Mouse (Mus musculus) forebrain, embryonic 13.5 days (tissue): ENCODE measurements around the gene Tbc1d23. TPM values are rescaled to one million over a fixed set of nuclear protein-coding genes. Genes with fewer than 3 reads are reported as not detected.

Experiments used
- ATAC-seq: fragments of 200-750 bp; cut with Nextera tagmentation; 2 replicates; pipeline ENCODE4 v1.8.0; 2017
- H3K27ac ChIP-seq: fragments of 300-500 bp; sonication (generic); 2 replicates; pipeline ENCODE4 v1.5.1; 2015; ENCODE audit warnings: inconsistent platforms, mild to moderate bottlenecking, moderate library complexity
- H3K27me3 ChIP-seq: fragments of 300-500 bp; sonication (generic); 2 replicates; pipeline ENCODE4 v1.6.1; 2015; ENCODE audit warnings: mild to moderate bottlenecking, inconsistent platforms
- H3K36me3 ChIP-seq: fragments of 300-500 bp; sonication (generic); 2 replicates; pipeline ENCODE4 v1.6.1; 2015; ENCODE audit warnings: mild to moderate bottlenecking, inconsistent platforms; ENCODE audit not compliant: poor library complexity, severe bottlenecking
- H3K4me1 ChIP-seq: fragments of 300-500 bp; sonication (generic); 2 replicates; pipeline ENCODE4 v1.6.1; 2015; ENCODE audit warnings: inconsistent platforms
- H3K4me2 ChIP-seq: fragments of 300-500 bp; sonication (generic); 2 replicates; pipeline ENCODE4 v1.6.1; 2015; ENCODE audit warnings: inconsistent platforms, mild to moderate bottlenecking, moderate library complexity
- H3K4me3 ChIP-seq: fragments of 300-500 bp; sonication (generic); 2 replicates; pipeline ENCODE4 v1.5.1; 2015; ENCODE audit warnings: mild to moderate bottlenecking, inconsistent platforms
- H3K9ac ChIP-seq: fragments of 300-500 bp; sonication (generic); 2 replicates; pipeline ENCODE4 v1.6.1; 2015; ENCODE audit warnings: mild to moderate bottlenecking, inconsistent platforms
- H3K9me3 ChIP-seq: fragments of 300-500 bp; sonication (generic); replicated peaks from 2 replicates; pipeline ENCODE4 v1.6.1; 2016; ENCODE audit warnings: inconsistent platforms
- WGBS: fragments of 180-500 bp; shearing (Covaris S2); methylation state at CpG from one replicate; pipeline ENCODE4 v1.1.7; 2015; 5-methylcytosine and 5-hydroxymethylcytosine counted together
- polyA plus RNA-seq: library from polyadenylated mRNA; unstranded; fragments of >200 nt; fragmentation: Nextera tagmentation; extraction: Ambion mirVana; gene quantifications from 2 replicates; pipeline ENCODE4 v1.2.1, GENCODE M21; 2015

Gene Tbc1d23
- polyA plus RNA-seq, 1 experiment from 2014 or later: 26.5 TPM

DNA sequence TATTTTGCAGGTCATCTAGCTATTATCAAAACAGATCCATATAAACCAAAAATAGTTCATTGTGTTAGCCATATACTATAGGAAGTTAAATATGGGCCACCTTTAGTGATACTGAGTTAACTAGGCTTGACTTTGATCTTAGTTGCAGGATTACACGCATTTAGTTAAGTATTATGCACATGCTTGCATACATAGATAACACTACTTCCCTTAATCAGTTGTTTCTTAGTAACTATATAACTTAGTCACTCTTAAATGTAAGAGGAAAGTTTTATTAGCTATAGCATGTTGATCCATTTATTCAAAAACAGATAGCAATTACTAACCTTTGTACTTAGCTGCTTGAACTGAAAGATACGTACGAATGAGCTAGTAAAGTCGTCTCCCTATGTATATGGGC, 79.9 kb downstream of the Tbc1d23 start:
- Histone ChIP-seq H3K4me3 (no peak overlapping the region), H3K4me2 (no peak overlapping the region), H3K27me3 (no peaks in the 10 kb centered on the region), H3K9me3 (no peaks in the 10 kb centered on the region), H3K9ac (no peak overlapping the region), H3K27ac (no peak overlapping the region), H3K36me3 (peaks cover 61% of the 10 kb centered on the region), H3K4me1 (no peaks in the 10 kb centered on the region)
- no peak for ATAC-seq
- WGBS: 95% methylated on average over 4 of the region's 4 CpGs

DNA sequence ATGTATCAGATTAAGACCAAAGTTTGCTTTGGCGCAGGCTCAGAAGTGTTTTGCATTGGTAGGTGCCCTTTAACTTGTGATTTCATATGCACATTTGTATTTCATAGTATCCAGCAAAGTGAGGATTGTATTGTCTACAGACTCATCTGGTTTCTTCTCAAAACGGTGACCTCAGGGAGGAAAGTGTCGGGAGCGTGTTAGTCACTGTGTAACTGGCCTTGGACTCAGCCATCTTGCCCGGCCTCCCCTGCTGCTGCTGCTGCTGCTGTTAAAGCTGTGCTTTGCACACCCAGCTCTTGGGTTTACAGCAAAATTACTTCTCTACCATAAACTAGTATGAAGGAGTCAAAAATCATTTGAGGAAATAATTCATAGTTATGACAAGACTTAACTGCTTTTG, 86.6 kb downstream of the Tbc1d23 start:
- no peak overlapping the region for H3K4me2 ChIP-seq
- no peak overlapping the region for H3K4me3 ChIP-seq
- no peak overlapping the region for H3K9ac ChIP-seq
- H3K9me3 ChIP-seq: no peaks in the 10 kb centered on the region
- no peak overlapping the region for H3K27ac ChIP-seq
- no peaks in the 10 kb centered on the region for H3K4me1 ChIP-seq
- no peaks in the 10 kb centered on the region for H3K27me3 ChIP-seq
- peaks cover 50% of the 10 kb centered on the region for H3K36me3 ChIP-seq
- ATAC-seq: no peak
- 95% methylated on average over 5 of the region's 5 CpGs for WGBS

DNA sequence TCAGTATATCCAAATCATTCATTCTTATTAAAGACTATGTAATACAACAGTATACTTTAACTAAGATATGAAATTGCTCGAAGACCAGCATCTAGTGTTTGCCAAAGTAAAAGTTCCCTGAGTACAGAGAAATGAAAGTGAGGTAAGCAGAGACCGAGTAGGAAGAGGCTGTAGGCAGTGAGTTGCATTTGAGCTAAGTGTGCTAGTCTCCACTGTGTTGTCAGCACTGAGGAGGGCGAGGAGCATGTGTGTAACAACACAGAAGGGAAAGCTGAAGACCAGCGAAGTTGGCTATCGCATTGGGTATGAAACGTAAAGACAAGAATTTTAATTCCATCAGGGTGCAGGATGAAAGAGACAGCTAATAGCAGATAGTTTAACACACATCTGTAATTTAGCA, 97.7 kb downstream of the Tbc1d23 start:
- 92% methylated on average over 6 of the region's 6 CpGs for WGBS
- Histone ChIP-seq H3K9ac (no peak overlapping the region), H3K4me1 (peaks cover 6% of the 10 kb centered on the region), H3K27me3 (no peaks in the 10 kb centered on the region), H3K4me3 (no peak overlapping the region), H3K9me3 (no peaks in the 10 kb centered on the region), H3K27ac (no peak overlapping the region), H3K36me3 (peaks cover 35% of the 10 kb centered on the region), H3K4me2 (no peak overlapping the region)
- no peak for ATAC-seq

DNA sequence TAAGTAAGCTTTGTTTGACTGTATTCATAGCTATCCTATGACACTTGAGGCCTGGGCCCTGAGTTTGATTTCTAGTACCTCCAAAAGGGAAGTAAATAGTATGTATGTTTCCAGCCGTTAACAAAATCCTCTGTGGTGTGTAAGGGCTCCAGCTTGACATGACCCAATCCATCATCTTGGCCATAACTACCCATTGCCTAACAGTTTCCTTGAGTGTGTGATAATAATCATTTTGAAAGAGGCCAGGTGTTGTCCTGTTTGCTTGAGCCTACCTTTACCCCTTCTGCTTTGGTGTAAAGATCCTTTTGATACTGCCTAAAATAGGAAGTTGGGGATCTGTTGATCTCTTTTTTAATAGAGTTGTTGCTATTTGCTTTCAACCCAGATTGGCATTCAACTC, 99.0 kb downstream of the Tbc1d23 start:
- Histone ChIP-seq H3K9ac (no peak overlapping the region), H3K4me3 (no peak overlapping the region), H3K36me3 (peaks cover 29% of the 10 kb centered on the region), H3K4me1 (peaks cover 6% of the 10 kb centered on the region), H3K4me2 (no peak overlapping the region), H3K27me3 (no peaks in the 10 kb centered on the region), H3K9me3 (no peaks in the 10 kb centered on the region), H3K27ac (no peak overlapping the region)
- ATAC-seq: no peak
- 92% methylated on average over 1 of the region's 1 CpGs for WGBS

DNA sequence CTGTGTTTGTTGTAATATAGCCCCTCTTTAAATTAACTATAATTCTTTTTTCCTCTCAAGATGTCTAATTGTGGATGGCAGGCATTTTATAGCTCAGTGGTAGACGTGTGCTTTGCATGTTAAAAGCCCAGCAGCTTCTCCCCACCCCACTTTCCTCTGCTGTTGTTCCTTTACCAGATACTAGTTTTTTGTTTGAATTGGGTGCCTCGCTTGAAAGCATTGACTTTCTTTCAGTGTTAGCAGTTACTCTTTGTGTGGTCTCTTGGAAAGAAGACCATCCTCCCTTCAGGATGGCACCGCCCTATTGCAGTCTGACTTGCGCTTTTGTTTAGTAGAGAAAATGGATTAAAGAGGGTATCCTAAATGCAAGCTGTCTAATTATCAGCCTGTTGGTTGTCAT, 99.8 kb downstream of the Tbc1d23 start:
- Histone ChIP-seq H3K4me1 (peaks cover 6% of the 10 kb centered on the region), H3K9ac (no peak overlapping the region), H3K4me3 (no peak overlapping the region), H3K27me3 (no peaks in the 10 kb centered on the region), H3K9me3 (no peaks in the 10 kb centered on the region), H3K27ac (no peak overlapping the region), H3K4me2 (no peak overlapping the region), H3K36me3 (peaks cover 21% of the 10 kb centered on the region)
- no peak for ATAC-seq
- 49% methylated on average over 4 of the region's 4 CpGs for WGBS

DNA sequence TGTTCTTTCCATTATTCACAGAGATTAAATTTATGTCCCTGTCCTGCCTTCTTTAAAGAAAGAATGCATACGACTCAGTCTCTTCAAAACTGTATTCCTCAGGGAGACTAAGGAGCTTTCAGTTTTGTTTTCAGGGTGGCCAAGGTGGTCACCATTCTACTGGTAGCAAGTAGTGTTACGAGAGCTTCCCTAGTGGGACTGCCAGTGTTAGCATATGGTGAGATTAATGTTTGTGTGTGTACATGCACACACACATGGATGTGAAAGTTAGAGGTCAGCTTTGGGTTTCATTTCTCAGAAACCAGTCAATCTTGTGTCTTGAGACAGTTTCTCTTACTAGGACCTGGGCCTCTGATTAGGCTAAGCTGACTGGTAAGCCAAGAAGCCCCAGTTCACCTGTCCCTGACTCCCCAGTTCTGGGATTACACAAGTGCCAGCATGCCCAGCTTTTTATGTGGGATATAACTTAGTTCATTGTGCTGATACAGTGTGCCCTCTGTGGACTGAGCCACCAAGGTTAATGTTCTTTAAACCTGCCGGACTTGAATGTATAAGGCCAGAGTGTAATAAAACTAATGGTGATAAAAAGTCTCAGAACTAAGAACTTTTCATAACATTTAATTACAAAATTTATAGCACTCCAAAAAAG, 100.4 kb downstream of the Tbc1d23 start:
- Histone ChIP-seq H3K36me3 (peaks cover 15% of the 10 kb centered on the region), H3K27ac (no peak overlapping the region), H3K9me3 (no peaks in the 10 kb centered on the region), H3K4me1 (peaks cover 6% of the 10 kb centered on the region), H3K4me3 (no peak overlapping the region), H3K27me3 (no peaks in the 10 kb centered on the region), H3K4me2 (no peak overlapping the region), H3K9ac (no peak overlapping the region)
- no peak for ATAC-seq
- WGBS: 82% methylated on average over 3 of the region's 3 CpGs

DNA sequence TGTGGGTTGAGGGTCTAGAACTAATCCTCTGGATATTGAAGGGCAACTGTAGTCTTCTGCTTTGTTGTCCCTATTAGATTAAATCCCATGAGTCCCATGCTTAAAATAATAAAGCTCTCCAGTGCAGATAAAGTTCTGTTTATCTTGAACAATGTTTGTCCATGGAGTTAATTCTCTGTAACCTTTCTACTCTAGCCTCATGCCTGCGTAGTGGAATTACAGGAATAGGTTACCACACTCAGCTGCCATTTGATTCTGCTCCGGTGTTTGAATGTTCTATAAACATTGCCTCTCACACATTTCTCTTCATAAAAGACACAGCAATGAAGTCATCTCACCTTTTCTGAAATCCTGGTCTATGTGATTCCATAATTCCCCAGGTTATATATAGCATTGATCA, 103.5 kb downstream of the Tbc1d23 start:
- peaks cover 21% of the 10 kb centered on the region for H3K4me1 ChIP-seq
- 94% methylated on average over 2 of the region's 2 CpGs for WGBS
- H3K4me3 ChIP-seq: no peak overlapping the region
- no peak overlapping the region for H3K9ac ChIP-seq
- no peak for ATAC-seq
- no peak overlapping the region for H3K27ac ChIP-seq
- H3K36me3 ChIP-seq: no peaks in the 10 kb centered on the region
- H3K9me3 ChIP-seq: no peaks in the 10 kb centered on the region
- no peak overlapping the region for H3K4me2 ChIP-seq
- no peaks in the 10 kb centered on the region for H3K27me3 ChIP-seq

DNA sequence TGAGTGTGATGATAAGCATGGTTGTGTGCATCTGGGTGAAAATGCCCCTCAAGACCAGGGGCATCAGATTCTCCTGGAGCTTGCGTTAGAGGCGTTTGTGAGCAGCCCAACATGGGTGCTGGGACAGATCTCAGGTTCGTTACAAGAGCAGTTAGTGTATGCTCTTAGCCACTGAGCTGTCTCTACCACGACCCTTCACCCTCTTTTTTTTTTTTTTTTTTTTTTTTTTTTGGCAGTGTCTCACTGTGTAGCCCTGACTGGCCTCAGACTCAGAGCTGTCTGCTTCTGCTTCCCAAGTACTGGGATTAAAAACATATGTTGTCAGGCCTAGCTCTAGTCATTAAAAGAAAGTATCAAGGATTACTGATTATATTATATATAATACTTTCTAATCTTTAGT, 105.0 kb downstream of the Tbc1d23 start:
- Histone ChIP-seq H3K4me3 (no peak overlapping the region), H3K9ac (no peak overlapping the region), H3K4me1 (peaks cover 22% of the 10 kb centered on the region), H3K27me3 (no peaks in the 10 kb centered on the region), H3K4me2 (no peak overlapping the region), H3K9me3 (no peaks in the 10 kb centered on the region), H3K36me3 (no peaks in the 10 kb centered on the region), H3K27ac (no peak overlapping the region)
- no peak for ATAC-seq
- WGBS: 76% methylated on average over 4 of the region's 4 CpGs

DNA sequence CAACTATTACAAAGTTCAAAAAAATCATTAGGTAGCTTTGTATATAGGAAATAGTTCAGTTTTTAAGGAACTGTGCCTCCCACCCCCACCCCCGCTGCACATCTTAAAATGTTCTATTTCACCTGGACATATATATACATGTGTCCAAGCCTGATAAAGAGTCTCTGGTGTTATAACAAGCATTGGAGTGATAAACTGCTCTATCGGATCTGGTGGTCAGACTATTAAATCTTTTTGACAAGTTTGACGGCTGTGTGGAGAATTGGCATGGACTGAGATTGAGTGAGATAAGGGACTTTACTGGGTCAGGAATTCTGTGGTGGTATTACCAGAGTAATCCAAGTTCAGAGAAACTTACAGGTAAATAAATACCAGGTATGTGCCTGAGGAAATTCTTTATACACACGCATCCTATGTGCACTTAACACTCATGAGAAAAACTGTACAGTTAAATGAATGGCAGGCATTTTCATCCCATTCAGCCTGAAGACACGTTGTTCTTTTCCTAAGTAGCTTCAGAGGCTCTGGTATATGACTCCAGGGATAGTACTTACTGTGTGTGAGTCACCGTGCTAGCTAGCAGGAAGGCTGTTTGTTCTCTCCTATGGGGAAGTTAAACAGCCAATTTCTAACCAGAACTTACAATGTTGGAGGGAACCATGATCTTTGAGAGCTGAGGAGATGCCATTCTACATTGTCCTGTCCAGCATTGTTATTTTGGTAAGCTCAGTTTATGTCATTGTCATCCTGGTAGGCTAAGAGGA, 108.4 kb downstream of the Tbc1d23 start:
- no peak for ATAC-seq
- peak overlapping the region; percentile 94 for H3K9ac ChIP-seq
- WGBS: 66% methylated on average over 6 of the region's 6 CpGs
- no peaks in the 10 kb centered on the region for H3K36me3 ChIP-seq
- H3K27me3 ChIP-seq: no peaks in the 10 kb centered on the region
- peaks cover 22% of the 10 kb centered on the region for H3K4me1 ChIP-seq
- H3K27ac ChIP-seq: no peak overlapping the region
- H3K4me2 ChIP-seq: peak overlapping the region; percentile 85
- no peaks in the 10 kb centered on the region for H3K9me3 ChIP-seq
- H3K4me3 ChIP-seq: peak overlapping the region; percentile 98

DNA sequence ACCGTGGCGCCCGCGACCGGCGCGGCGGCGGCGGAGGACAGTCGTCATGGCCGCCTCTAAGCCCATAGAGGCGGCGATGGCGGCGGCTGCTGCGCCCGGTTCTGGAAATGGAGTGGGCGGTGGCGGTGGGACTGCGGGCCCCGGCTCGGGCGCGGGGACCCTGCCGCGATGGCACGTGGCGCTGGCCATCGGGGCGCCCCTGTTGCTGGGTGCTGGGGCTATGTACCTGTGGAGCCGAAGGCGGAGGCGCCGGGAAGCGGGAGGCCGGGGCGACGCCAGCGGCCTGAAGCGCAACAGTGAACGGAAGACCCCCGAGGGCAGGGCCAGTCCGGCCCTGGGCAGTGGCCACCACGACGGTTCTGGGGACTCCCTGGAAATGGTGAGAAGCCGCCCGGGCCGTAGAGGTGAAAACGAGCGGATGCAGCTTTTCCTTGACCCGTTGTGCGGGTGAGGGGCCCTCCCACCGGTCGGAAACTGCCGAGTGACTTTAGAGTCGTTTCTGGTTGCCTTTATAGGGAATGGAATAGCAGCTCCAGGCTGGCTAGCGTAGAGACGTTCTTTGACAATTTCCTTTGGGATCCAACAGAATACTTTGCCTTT, 109.4 kb downstream of the Tbc1d23 start:
- no peaks in the 10 kb centered on the region for H3K36me3 ChIP-seq
- peak overlapping the region; percentile 89 for H3K27ac ChIP-seq
- H3K27me3 ChIP-seq: no peaks in the 10 kb centered on the region
- peak overlapping the region; percentile 98 for H3K4me3 ChIP-seq
- peaks cover 22% of the 10 kb centered on the region for H3K4me1 ChIP-seq
- peak overlapping the region; percentile 94 for H3K9ac ChIP-seq
- WGBS: under 1% methylated on average over 59 of the region's 59 CpGs
- H3K4me2 ChIP-seq: peak overlapping the region; percentile 85
- ATAC-seq: no peak; the same call in 1 of the 2 replicates
- H3K9me3 ChIP-seq: no peaks in the 10 kb centered on the region

DNA sequence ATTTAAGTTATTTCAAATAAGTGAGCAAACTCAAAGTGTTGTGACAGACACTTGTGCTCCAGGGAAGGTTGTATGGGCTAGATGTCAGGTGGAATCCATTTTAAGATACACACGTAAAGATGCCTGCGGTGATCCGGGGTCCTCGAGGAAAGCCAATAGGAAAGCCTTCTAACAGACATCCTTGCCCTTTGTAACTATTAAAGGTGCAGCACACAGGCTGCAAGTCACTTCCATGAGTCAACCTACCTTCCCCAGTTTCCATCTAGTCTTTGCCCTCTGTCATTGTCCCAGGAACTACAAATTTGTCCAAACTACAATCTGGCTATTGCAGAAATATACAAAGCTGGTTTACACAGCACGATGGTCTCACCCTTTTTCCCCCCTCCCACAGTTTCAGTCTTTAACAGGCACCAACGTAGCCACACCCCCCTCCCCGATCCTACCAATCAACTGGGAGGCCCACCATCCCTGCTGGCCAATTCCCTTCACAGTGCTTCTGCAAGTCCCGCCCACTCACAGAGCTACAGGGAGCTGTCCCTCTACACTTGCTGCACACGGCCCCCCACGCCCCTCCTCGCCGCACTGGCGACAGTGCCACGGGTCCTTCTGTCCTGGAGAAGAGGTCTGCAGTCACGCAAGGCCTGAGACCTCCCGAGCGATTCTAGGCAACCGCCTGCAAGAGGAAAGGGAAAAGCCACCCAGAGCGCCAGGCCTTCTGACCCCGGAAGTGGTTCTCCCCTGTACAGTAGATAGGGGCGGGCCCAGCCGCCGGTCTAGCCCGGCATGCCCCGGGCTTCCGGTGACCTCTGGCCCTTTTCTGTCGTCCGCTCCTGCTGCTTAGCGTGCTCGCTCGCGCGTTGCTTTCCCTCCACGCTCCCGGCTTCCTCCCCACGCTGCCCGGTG, 110.1 kb downstream of the Tbc1d23 start, which contains the start of gene Tomm70a:
Gene Tomm70a, plus strand, starts transcription at position 791 of the 903 bp plus-strand sequence.
- Histone ChIP-seq H3K9me3 (no peaks in the 10 kb centered on the region), H3K36me3 (no peaks in the 10 kb centered on the region), H3K9ac (peak within 1 kb of the TSS; percentile 94), H3K4me2 (peak within 1 kb of the TSS; percentile 85), H3K4me3 (peak within 1 kb of the TSS; percentile 98), H3K4me1 (peaks cover 22% of the 10 kb centered on the region), H3K27ac (peak within 1 kb of the TSS; percentile 89), H3K27me3 (no peaks in the 10 kb centered on the region)
- ATAC-seq: peak; percentile 99
- WGBS: under 1% methylated on average over 37 of the region's 37 CpGs
